Mouse (Mus musculus) thymus, adult 2 months (tissue): ENCODE data around the gene Rufy4. TPM values are rescaled to one million over a fixed set of nuclear protein-coding genes. Genes with fewer than 3 reads are reported as not detected.

Experiments used
- DNase-seq: peaks from one replicate; pipeline ENCODE4 v3.0.0; 2021
- H3K27ac ChIP-seq: fragments of 200-500 bp; 2 replicates; pipeline ENCODE4 v1.5.1; 2012; ENCODE audit warnings: low read length, control low read depth; ENCODE audit not compliant: control insufficient read depth, insufficient read depth
- H3K27me3 ChIP-seq: fragments of 200-500 bp; 2 replicates; pipeline ENCODE4 v1.6.1; 2012; ENCODE audit warnings: mild to moderate bottlenecking, low read length, moderate library complexity, mixed read lengths; ENCODE audit not compliant: control insufficient read depth, insufficient read depth
- H3K36me3 ChIP-seq: fragments of 200-500 bp; 2 replicates; pipeline ENCODE4 v1.6.1; 2012; ENCODE audit warnings: mild to moderate bottlenecking, low read length, moderate library complexity; ENCODE audit not compliant: control insufficient read depth, insufficient read depth
- H3K4me1 ChIP-seq: fragments of 200-500 bp; replicated peaks from 2 replicates; pipeline ENCODE4 v1.6.1; 2012; ENCODE audit warnings: low read length; ENCODE audit not compliant: control insufficient read depth, insufficient read depth
- H3K4me3 ChIP-seq: fragments of 200-500 bp; 2 replicates; pipeline ENCODE4 v1.5.1; 2012; ENCODE audit warnings: mild to moderate bottlenecking, low read length, control low read depth, moderate library complexity; ENCODE audit not compliant: control insufficient read depth, insufficient read depth
- CTCF ChIP-seq: fragments of 200-500 bp; IDR thresholded peaks from 2 replicates; pipeline ENCODE4 v1.5.1; 2012; ENCODE audit warnings: mild to moderate bottlenecking, control low read depth, low read length, moderate library complexity, borderline replicate concordance; ENCODE audit not compliant: control insufficient read depth, poor library complexity, insufficient read depth; ENCODE audit errors: extremely low read depth
- POLR2A ChIP-seq: fragments of 200-500 bp; IDR thresholded peaks from 2 replicates; pipeline ENCODE4 v1.6.1; 2012; ENCODE audit warnings: mild to moderate bottlenecking, low read length, control low read depth, moderate library complexity; ENCODE audit not compliant: control insufficient read depth, poor library complexity, insufficient read depth; ENCODE audit errors: extremely low read depth
- WGBS: fragments of 180-500 bp; shearing (Covaris S2); methylation state at CpG from one replicate; pipeline ENCODE4 v1.1.7; 2018; 5-methylcytosine and 5-hydroxymethylcytosine counted together
- polyA plus RNA-seq: library from polyadenylated mRNA; depleted of rRNA; stranded (reverse); fragments of >200 nt; gene quantifications from 2 replicates; pipeline ENCODE4 v1.2.3, GENCODE M21; 2012

Rufy4 gene
- polyA plus RNA-seq, 1 experiment, result 0.49 TPM

GRCm38 (mm10) chr1:74093447-74093846 lies 31.9 kb upstream of the Rufy4 start:
- peaks cover 8% of the 10 kb centered on the region; the same call in 1 of the 2 replicates for H3K27me3 ChIP-seq
- H3K27ac ChIP-seq, result no peak overlapping the region
- 91% methylated on average over 5 of the region's 5 CpGs for WGBS
- H3K4me3 ChIP-seq, result no peak overlapping the region
- no peak for DNase-seq
- TF ChIP-seq CTCF (no peak), POLR2A (no peak)
- H3K4me1 ChIP-seq, result peaks cover 3% of the 10 kb centered on the region; the same call in 1 of the 2 replicates
- H3K36me3 ChIP-seq, result no peaks in the 10 kb centered on the region

DNA sequence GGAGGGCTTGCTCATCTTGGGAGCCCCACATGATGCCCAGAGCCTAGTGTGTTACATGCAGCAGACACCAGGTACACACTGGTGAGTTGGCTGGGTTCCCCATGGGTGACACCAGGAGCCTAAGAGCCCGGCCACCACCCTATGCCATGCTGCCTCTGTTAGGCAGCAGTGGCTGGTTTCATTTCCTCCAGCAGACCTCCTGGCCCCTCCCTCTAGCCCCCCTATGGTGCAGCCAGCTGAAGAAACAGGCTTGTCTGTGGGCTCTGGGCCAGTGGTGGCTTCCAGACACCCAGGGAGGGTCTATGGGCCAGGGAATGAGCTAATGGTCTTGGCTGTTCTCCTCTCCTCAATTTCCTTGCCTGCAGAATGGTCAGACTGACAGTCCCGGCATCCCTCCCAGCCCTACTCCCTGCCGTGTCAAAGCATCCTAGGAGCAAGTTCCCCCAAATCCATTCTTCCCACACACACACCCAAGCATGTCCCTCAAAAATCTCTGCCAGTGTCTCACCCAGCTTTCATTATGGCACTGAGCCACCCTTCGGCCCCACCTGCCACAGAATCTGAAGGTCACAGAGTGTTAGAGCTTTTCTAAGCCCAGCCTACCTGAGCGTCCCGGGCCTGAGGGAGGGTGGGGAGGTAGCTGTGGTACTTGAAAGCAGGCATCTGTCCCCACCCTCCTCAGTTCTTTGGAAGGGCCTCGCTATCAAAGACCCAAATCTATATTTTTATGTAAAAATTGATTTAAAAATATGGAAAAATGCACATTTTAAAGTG lies 30.7 kb upstream of the Rufy4 start:
- Histone ChIP-seq H3K27me3 (peaks cover 13% of the 10 kb centered on the region), H3K27ac (no peak overlapping the region), H3K36me3 (no peaks in the 10 kb centered on the region), H3K4me3 (no peak overlapping the region), H3K4me1 (peaks cover 8% of the 10 kb centered on the region; the same call in 1 of the 2 replicates)
- 72% methylated on average over 7 of the region's 7 CpGs for WGBS
- no peak for DNase-seq
- TF ChIP-seq POLR2A, result no peak

DNA sequence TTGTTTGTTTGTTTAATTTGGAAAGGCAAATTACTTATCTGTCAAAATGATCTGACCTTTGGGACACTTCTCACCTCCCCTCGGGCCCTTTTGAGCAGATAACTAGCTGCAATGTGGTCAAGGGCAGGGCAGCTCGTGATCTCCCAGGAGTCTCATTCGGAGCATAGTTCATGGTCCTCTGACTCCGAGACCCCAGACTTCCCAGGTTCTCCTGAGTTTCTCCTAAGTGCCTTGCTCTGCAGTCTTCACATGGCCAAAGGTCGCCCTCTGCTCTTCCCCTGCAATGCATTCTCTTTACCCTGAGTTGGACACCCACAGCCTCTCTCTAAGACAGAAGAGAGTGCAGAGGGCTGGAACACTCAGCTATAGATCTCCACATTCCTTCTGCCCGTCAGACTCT lies 30.0 kb upstream of the Rufy4 start:
- Histone ChIP-seq H3K27ac (no peak overlapping the region), H3K4me3 (no peak overlapping the region), H3K4me1 (peaks cover 8% of the 10 kb centered on the region; the same call in 1 of the 2 replicates), H3K27me3 (peaks cover 16% of the 10 kb centered on the region), H3K36me3 (no peaks in the 10 kb centered on the region)
- WGBS, result 89% methylated on average over 6 of the region's 6 CpGs
- DNase-seq, result no peak
- no peak for TF ChIP-seq POLR2A
- no peak for TF ChIP-seq CTCF

GRCm38 (mm10) chr1:74095728-74096127 lies 29.6 kb upstream of the Rufy4 start:
- DNase-seq, result no peak
- TF ChIP-seq POLR2A (no peak), CTCF (no peak)
- Histone ChIP-seq H3K27me3 (peaks cover 19% of the 10 kb centered on the region), H3K27ac (no peak overlapping the region), H3K4me1 (peaks cover 8% of the 10 kb centered on the region; the same call in 1 of the 2 replicates), H3K4me3 (no peak overlapping the region), H3K36me3 (no peaks in the 10 kb centered on the region)
- 93% methylated on average over 3 of the region's 3 CpGs for WGBS

DNA sequence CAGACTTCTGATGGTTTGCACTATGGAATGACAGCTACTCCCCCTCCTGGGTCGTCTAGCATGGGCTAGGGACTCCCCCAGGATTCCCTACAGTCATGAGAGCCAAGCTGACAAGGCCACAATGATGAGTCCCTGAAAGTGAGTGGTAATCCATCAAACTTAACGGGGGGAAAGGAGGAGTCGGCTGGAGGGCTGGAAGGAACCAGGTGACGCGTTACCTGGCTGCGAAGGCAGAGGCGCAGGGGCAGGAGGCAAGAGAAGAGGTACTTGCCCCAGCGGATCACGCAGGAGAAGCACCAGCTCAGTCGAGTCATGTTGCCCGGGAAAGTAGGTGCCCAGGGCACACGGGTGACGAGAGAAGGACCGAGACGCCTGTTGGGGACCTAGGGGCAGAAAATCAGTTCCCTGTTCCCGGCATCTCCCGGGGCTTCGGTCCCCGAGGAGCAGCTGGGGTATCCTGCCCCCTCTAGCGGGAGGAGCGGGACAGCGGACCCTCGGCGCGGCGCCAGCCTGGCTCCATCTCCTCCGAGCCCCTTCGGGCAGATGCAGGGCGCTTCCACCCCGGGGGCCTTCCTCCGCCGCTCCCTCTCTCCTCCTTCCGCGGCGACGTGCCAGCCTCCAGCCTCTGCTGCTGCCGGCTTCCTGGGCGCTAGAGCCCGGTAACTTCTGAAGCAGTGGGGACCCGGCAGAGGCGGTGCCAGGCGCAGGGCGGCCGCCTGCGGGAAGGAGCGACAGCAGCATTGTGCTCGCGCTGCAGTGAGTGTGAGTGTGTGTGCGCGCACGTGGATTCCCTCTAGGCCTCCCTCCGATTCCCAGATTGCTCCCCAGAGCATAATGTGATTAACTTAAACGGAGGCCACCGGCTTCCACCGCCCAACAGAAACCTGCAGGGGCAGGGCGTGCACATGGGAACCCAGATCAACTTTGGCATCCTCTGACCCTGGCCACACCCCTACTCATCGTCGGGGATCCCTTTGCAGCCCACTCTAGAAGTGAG lies 27.0 kb upstream of the Rufy4 start:
- Histone ChIP-seq H3K4me1 (peaks cover 8% of the 10 kb centered on the region; the same call in 1 of the 2 replicates), H3K27me3 (peaks cover 21% of the 10 kb centered on the region)
- 2% methylated on average over 58 of the region's 58 CpGs for WGBS

GRCm38 (mm10) chr1:74099001-74099435 lies 26.3 kb upstream of the Rufy4 start:
- no peak overlapping the region for H3K4me3 ChIP-seq
- 2% methylated on average over 14 of the region's 14 CpGs for WGBS
- no peak overlapping the region for H3K27ac ChIP-seq
- no peaks in the 10 kb centered on the region for H3K36me3 ChIP-seq
- H3K27me3 ChIP-seq, result peaks cover 21% of the 10 kb centered on the region
- no peak for DNase-seq
- TF ChIP-seq POLR2A, result no peak
- TF ChIP-seq CTCF, result no peak
- H3K4me1 ChIP-seq, result peaks cover 8% of the 10 kb centered on the region; the same call in 1 of the 2 replicates

More for the DNA sequence above, 27.0 kb upstream of the Rufy4 start:
- H3K4me3 ChIP-seq, result peak overlapping the region; percentile 1; the same call in 1 of the 2 replicates
- no peak overlapping the region for H3K27ac ChIP-seq
- DNase-seq, result peak; percentile 42
- no peaks in the 10 kb centered on the region for H3K36me3 ChIP-seq
- TF ChIP-seq POLR2A, result no peak
- TF ChIP-seq CTCF, result no peak
